Mouse (Mus musculus) ES-E14 (cell line): ENCODE measurements around the gene Dlg4.

Experiments used
- CHD2 ChIP-seq: IDR thresholded peaks from 2 replicates; pipeline ENCODE4 v1.6.1; 2014; ENCODE audit warnings: mild to moderate bottlenecking, low read depth, low read length, inconsistent platforms
- MAFK ChIP-seq: IDR thresholded peaks from 2 replicates; pipeline ENCODE4 v1.6.1; 2014; ENCODE audit warnings: mild to moderate bottlenecking, low read depth, low read length, inconsistent platforms; ENCODE audit not compliant: insufficient read depth
- ZC3H11A ChIP-seq: IDR thresholded peaks from 2 replicates; pipeline ENCODE4 v1.6.1; 2012; ENCODE audit warnings: low read depth, mild to moderate bottlenecking, inconsistent platforms, low read length, borderline replicate concordance
- ZNF384 ChIP-seq: IDR thresholded peaks from 2 replicates; pipeline ENCODE4 v1.6.1; 2012; ENCODE audit warnings: low read depth, low read length, inconsistent platforms

GRCm38 (mm10) chr11:70079175-70079574 lies 62.4 kb downstream of the Dlg4 start:
- TF ChIP-seq MAFK, result no peak
- no peak for TF ChIP-seq ZNF384
- no peak for TF ChIP-seq CHD2
- TF ChIP-seq ZC3H11A, result no peak
